Mouse (Mus musculus) adrenal gland, postnatal 14 days (tissue): ENCODE measurements around the gene Hacd3. TPM values are rescaled to one million over a fixed set of nuclear protein-coding genes. Genes with fewer than 3 reads are reported as not detected.
"Not testable (repeated sequence)": the region's sequence is repeated elsewhere in the genome, so short reads cannot be mapped to it uniquely, and the experiment has no call there.

ENCODE experiments used
- DNase-seq: peaks from one replicate; pipeline ENCODE4 v3.0.0; 2021; ENCODE audit warnings: mixed read lengths
- long read RNA-seq, 2 experiments: library from polyadenylated mRNA; stranded (forward); transcript quantifications; one replicate each; pipeline ENCODE4 v2.0.0; 2021
- total RNA-seq: library from RNA; stranded (reverse); gene quantifications from 2 replicates; pipeline ENCODE4 v1.2.3, GENCODE M21; 2021

Hacd3 gene
- total RNA-seq, result 179 and 191 TPM in 2 replicates
- long read RNA-seq, experiment 1, transcript Hacd3-201 (11 exons, 2,709 nt), result major isoform, 344 of 374 reads
- long read RNA-seq, experiment 1, partial matches to known transcripts, result 6 of 374 reads
- long read RNA-seq, experiment 1, other reads (novel, unspliced or antisense), result 24 of 374 reads
- long read RNA-seq, experiment 2, transcript Hacd3-201 (11 exons, 2,709 nt), result major isoform, 196 of 214 reads
- long read RNA-seq, experiment 2, partial matches to known transcripts, result 5 of 214 reads
- long read RNA-seq, experiment 2, other reads (novel, unspliced or antisense), result 13 of 214 reads

- peak; percentile 96 for DNase-seq
Measured at GRCm38 (mm10) chr9:65020991-65021886, at the start of gene Hacd3. Gene Hacd3, minus strand, starts transcription at chr9:65021693.

- DNase-seq, result no peak
Measured at GRCm38 (mm10) chr9:65070587-65070986, 49.1 kb upstream of the Hacd3 start.

- DNase-seq, result no peak
Measured at GRCm38 (mm10) chr9:65064251-65064650, 42.8 kb upstream of the Hacd3 start.

- no peak for DNase-seq
Measured at GRCm38 (mm10) chr9:65050981-65051380, 29.5 kb upstream of the Hacd3 start.

- no peak for DNase-seq
Measured at GRCm38 (mm10) chr9:65049422-65049821, 27.9 kb upstream of the Hacd3 start.

- no peak for DNase-seq
Measured at GRCm38 (mm10) chr9:65046993-65047392, 25.5 kb upstream of the Hacd3 start.

- DNase-seq, result peak; percentile 48
Measured at GRCm38 (mm10) chr9:65041430-65041829, 19.9 kb upstream of the Hacd3 start.

- DNase-seq, result no peak
Measured at GRCm38 (mm10) chr9:65036861-65037260, 15.4 kb upstream of the Hacd3 start.

- peak; percentile 72 for DNase-seq
Measured at GRCm38 (mm10) chr9:65036456-65036855, 15.0 kb upstream of the Hacd3 start.

- peak; percentile 96 for DNase-seq
Measured at GRCm38 (mm10) chr9:65032269-65033108, 11.0 kb upstream of the Hacd3 start, which contains the start of gene Dpp8. Gene Dpp8, plus strand, starts transcription at chr9:65032414.

- DNase-seq, result no peak
Measured at GRCm38 (mm10) chr9:65031894-65032268, 10.4 kb upstream of the Hacd3 start.

GRCm38 (mm10) chr9:65031355-65031754, 9.9 kb upstream of the Hacd3 start:
- not testable (repeated sequence) for DNase-seq

GRCm38 (mm10) chr9:65028313-65028712, 6.8 kb upstream of the Hacd3 start:
- no peak for DNase-seq

- no peak for DNase-seq
Measured at GRCm38 (mm10) chr9:65027241-65027640, 5.7 kb upstream of the Hacd3 start.

GRCm38 (mm10) chr9:65023447-65023846, 2.0 kb upstream of the Hacd3 start:
- DNase-seq, result no peak

- DNase-seq, result peak; percentile 87
Measured at GRCm38 (mm10) chr9:65022580-65023135, 1.2 kb upstream of the Hacd3 start.

GRCm38 (mm10) chr9:65021887-65022579, 540 bp upstream of the Hacd3 start:
- DNase-seq, result no peak

GRCm38 (mm10) chr9:65020128-65020527, 1.4 kb downstream of the Hacd3 start:
- DNase-seq, result no peak

- no peak for DNase-seq
Measured at GRCm38 (mm10) chr9:65019146-65019545, 2.3 kb downstream of the Hacd3 start.

- DNase-seq, result no peak
Measured at GRCm38 (mm10) chr9:65018588-65019121, 2.8 kb downstream of the Hacd3 start.

GRCm38 (mm10) chr9:65017896-65018295, 3.6 kb downstream of the Hacd3 start:
- no peak for DNase-seq
